ENCODE assay signal across 7 mouse cellular contexts in the genomic region with DNA sequence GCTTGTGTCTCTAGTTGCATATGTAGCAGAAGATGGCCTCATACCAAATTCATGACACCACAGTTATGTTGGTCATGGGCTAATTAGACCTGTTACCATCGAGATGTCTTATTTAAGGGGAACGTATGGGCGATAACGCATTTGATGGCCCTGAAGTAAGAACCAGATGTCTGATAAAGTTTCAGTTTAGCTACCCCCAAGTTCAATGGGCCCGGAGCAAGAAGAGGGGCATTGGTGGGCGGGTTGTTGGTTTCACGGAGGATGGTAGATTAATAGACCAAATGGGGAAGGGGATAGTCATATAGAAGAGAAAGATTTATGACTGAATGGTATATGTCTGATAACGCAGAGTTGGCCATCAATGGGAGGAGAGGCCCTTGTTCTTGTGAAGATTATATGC.
A peak's percentile ranks its signal among the peaks of the same experiment; 100 is the strongest.
DNase-seq lines count a peak whose midpoint lies in the region; ATAC-seq and TF ChIP-seq lines count a peak whose summit lies in the region.
"Not testable (repeated sequence)": the region's sequence is repeated elsewhere in the genome, so short reads cannot be mapped to it uniquely, and the experiment has no call there.

No protein-coding gene starts in this region.

- CTCF ChIA-PET in Patski (lab: Charles Lee), result not testable (repeated sequence)

- TF ChIP-seq CTCF in Patski (IDR thresholded peaks at IDR 0.05); hindbrain, postnatal 0 days (IDR thresholded peaks at IDR 0.05; ENCODE audit: low read depth): not testable (repeated sequence)

- not testable (repeated sequence) for H3K4me3 ChIP-seq in heart, embryonic 13.5 days; hindbrain, postnatal 0 days (ENCODE audit: low read length); limb, embryonic 13.5 days; lung, embryonic 16.5 days (ENCODE audit: low read length)

- not testable (repeated sequence) for H3K9ac ChIP-seq in heart, embryonic 13.5 days; hindbrain, postnatal 0 days (replicated peaks; ENCODE audit: low read length); limb, embryonic 13.5 days; lung, embryonic 16.5 days (ENCODE audit: low read length)

- peak; percentile 100 for ATAC-seq in Patski
- ATAC-seq in heart, embryonic 13.5 days (ENCODE audit: extremely low read depth, insufficient number of reproducible peaks, low FRiP score, low TSS enrichment), result peak; percentile 100
- ATAC-seq in hindbrain, postnatal 0 days, result peak; percentile 100
- ATAC-seq in limb, embryonic 13.5 days (ENCODE audit: low FRiP score, low read depth), result peak; percentile 100
- ATAC-seq in lung, embryonic 16.5 days (ENCODE audit: low read depth), result peak; percentile 100
- ATAC-seq in monocyte, adult 5-6 weeks (replicated peaks; ENCODE audit: insufficient number of reproducible peaks, low FRiP score, low TSS enrichment, poor library complexity, severe bottlenecking), result peak; percentile 100

- H3K27me3 ChIP-seq in Patski; heart, embryonic 13.5 days (replicated peaks); hindbrain, postnatal 0 days (ENCODE audit: insufficient read depth, low read length); limb, embryonic 13.5 days; lung, embryonic 16.5 days (ENCODE audit: control insufficient read depth, insufficient read depth, low read depth, low read length): not testable (repeated sequence)

- DNase-seq in Patski (ENCODE audit: low read depth, low spot score); hindbrain, postnatal 0 days (ENCODE audit: low spot score): not testable (repeated sequence)
- DNase-seq in fibroblast of lung, adult 2 months (ENCODE audit: low read depth), result peak; percentile 15

- WGBS in heart, embryonic 13.5 days, result 75% methylated on average over 8 of the region's 8 CpGs
- 84% methylated on average over 8 of the region's 8 CpGs for WGBS in hindbrain, postnatal 0 days
- WGBS in limb, embryonic 13.5 days, result 84% methylated on average over 8 of the region's 8 CpGs
- WGBS in lung, embryonic 16.5 days, result 77% methylated on average over 8 of the region's 8 CpGs

- H3K36me3 ChIP-seq in heart, embryonic 13.5 days; hindbrain, postnatal 0 days (ENCODE audit: insufficient read depth, low read length); limb, embryonic 13.5 days; lung, embryonic 16.5 days (ENCODE audit: control insufficient read depth, insufficient read depth, low read length): not testable (repeated sequence)

- H3K4me2 ChIP-seq in heart, embryonic 13.5 days; hindbrain, postnatal 0 days (ENCODE audit: low read depth, low read length); limb, embryonic 13.5 days (replicated peaks); lung, embryonic 16.5 days (ENCODE audit: low read depth, low read length): not testable (repeated sequence)

- H3K27ac ChIP-seq in heart, embryonic 13.5 days (replicated peaks); hindbrain, postnatal 0 days; limb, embryonic 13.5 days; lung, embryonic 16.5 days (ENCODE audit: low read length): not testable (repeated sequence)

- H3K9me3 ChIP-seq in heart, embryonic 13.5 days; hindbrain, postnatal 0 days (ENCODE audit: low read length); limb, embryonic 13.5 days; lung, embryonic 16.5 days (ENCODE audit: control insufficient read depth, low read length): not testable (repeated sequence)

- POLR2A ChIA-PET in Patski (lab: Charles Lee), result not testable (repeated sequence)

- in situ Hi-C loops in Patski (cut with MboI; ENCODE audit: low pct_unique_long_range_greater_than_20kb), result not testable (repeated sequence)

- not testable (repeated sequence) for H3K4me1 ChIP-seq in heart, embryonic 13.5 days; hindbrain, postnatal 0 days (ENCODE audit: insufficient read depth, low read length); limb, embryonic 13.5 days; lung, embryonic 16.5 days (replicated peaks; ENCODE audit: control insufficient read depth, insufficient read depth, low read length)
